Mouse (Mus musculus): ENCODE data around the gene H1f0. TPM values are rescaled to one million over a fixed set of nuclear protein-coding genes. Genes with fewer than 3 reads are reported as not detected.
A peak's percentile ranks its signal among the peaks of the same experiment; 100 is the strongest.

The H1f0 gene
- polyA plus RNA-seq, 1 experiment: 92.0 TPM

DNA sequence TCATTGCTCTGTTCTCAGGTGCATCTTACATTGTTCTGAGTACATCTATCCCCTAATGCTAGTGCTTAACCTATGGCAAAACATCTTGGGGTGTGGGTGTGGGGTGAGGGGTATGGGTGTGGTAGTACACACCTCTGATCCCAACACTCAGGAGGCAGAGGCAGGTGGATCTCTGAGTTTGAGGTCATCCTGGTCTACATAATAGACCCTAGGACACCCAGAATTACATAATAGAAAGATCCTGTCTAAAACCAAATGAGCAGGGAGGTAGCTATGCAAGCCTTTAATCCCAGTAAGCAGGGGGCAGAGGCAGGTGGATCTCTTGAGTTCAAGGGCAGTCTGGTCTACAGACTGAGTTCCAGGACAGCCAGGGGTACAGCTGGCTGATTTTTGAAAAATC lies 45.5 kb downstream of the H1f0 start:
- DNase-seq: no peak
- TF ChIP-seq POLR2A (IDR thresholded peaks at IDR 0.05; ENCODE audit: borderline replicate concordance, extremely low read depth, low read depth, low read length) (no peak), CTCF (IDR thresholded peaks at IDR 0.05; ENCODE audit: insufficient read depth, low read length) (no peak)
- Histone ChIP-seq H3K4me1 (ENCODE audit: control insufficient read depth, insufficient read depth, low read length) (peaks cover 5% of the 10 kb centered on the region), H3K4me3 (replicated peaks; ENCODE audit: extremely low read depth, low read depth, low read length) (no peak overlapping the region)

DNA sequence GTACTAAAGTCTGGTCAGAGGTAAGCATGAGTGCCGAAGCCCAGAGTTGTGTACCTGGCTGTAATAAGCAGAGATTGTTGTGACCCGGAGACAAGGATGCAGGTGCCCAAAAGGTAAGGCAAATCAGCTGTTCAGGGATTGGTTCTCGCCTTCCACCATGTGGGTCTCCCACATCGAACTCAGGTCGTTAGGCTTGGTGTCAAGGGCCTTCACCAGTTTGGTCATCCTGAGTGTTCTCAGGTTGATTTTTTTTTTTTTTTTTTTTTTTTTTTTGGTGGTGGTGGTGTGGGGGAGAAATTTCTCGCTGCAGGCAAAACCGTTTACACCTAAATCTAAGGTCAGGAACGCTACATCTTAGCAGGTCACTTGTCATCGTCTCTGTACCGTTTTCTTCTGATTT lies 46.2 kb downstream of the H1f0 start:
- 32% methylated on average over 10 of the region's 10 CpGs for WGBS
- H3K4me1 ChIP-seq (ENCODE audit: control insufficient read depth, insufficient read depth, low read length): peaks cover 5% of the 10 kb centered on the region
- peak overlapping the region; percentile 86 for H3K4me3 ChIP-seq (replicated peaks; ENCODE audit: extremely low read depth, low read depth, low read length)
- DNase-seq: no peak
- no peak for TF ChIP-seq POLR2A (IDR thresholded peaks at IDR 0.05; ENCODE audit: borderline replicate concordance, extremely low read depth, low read depth, low read length)
- TF ChIP-seq CTCF (IDR thresholded peaks at IDR 0.05; ENCODE audit: insufficient read depth, low read length): no peak

DNA sequence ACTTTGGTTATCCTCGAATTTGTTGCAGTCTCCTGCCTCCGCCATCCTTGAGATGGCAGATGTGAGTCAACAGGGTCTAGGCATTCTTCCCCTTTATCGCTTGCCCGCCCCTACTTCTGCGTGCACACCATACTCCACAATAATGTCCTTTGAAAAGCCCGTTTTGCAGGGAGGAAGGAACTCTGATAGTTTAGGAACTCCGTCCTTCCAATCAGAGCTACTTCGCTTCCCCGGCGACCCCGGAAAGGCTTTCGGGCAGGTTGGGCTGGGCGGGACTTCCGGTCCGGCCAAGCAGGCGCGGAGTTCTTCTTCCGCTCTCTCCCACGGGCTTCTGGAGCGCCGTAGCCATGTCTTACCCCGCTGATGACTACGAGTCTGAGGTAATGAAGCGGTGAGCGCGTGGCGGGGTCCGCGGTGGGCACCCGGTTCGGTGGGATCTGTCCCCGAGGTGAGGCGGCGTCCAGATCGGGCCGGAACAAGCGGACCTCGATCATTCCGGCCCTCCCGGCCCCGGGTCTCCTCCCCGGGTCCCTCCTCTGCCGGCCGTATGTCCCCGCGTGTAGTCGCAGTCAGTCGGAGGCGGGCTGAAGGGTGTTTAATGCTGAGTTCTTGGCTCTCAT lies 46.8 kb downstream of the H1f0 start, which contains the start of gene Eif3l:
Gene Eif3l, plus strand, starts transcription at position 267 of the 620 bp plus-strand sequence.
- under 1% methylated on average over 49 of the region's 49 CpGs for WGBS
- Histone ChIP-seq H3K4me1 (ENCODE audit: control insufficient read depth, insufficient read depth, low read length) (peaks cover 5% of the 10 kb centered on the region), H3K4me3 (replicated peaks; ENCODE audit: extremely low read depth, low read depth, low read length) (peak within 1 kb of the TSS; percentile 86)
- DNase-seq: peak; percentile 84
- peak; percentile 59; the same call in 1 of the 2 replicates for TF ChIP-seq POLR2A (IDR thresholded peaks at IDR 0.05; ENCODE audit: borderline replicate concordance, extremely low read depth, low read depth, low read length)
- no peak for TF ChIP-seq CTCF (IDR thresholded peaks at IDR 0.05; ENCODE audit: insufficient read depth, low read length)

DNA sequence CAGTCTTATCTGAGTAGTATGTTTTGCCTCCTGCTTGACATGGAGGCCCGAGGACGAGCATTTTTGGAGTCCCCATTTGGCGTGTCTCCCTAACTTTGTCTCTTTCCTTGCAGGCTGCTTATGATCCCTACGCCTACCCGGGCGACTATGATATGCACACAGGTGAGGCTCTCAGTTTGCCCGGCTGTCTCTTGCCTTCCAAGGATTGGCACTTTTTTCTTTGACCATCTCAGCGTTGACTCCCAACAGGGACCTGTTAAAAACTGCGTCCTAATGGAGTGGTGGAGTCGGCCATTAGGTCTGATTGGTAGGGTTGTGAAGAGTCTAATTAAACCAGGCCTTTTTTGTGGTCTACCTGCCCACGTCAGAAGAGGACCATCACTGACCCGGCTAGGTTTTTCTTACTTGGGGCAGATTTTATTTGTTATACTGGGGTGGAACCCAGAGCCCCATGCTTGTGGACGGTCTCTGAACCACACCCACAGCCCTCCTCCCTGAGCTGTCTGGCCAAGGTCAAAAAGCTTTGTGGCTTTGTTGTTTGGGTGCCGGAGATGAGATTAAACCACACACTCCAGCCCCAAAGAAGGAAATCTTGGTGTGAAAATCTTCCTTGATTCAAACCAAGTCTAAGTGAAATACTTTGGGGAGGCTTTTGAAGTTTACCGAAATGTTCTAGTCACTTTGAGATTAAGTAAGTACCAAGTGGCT lies 47.6 kb downstream of the H1f0 start:
- DNase-seq: no peak

DNA sequence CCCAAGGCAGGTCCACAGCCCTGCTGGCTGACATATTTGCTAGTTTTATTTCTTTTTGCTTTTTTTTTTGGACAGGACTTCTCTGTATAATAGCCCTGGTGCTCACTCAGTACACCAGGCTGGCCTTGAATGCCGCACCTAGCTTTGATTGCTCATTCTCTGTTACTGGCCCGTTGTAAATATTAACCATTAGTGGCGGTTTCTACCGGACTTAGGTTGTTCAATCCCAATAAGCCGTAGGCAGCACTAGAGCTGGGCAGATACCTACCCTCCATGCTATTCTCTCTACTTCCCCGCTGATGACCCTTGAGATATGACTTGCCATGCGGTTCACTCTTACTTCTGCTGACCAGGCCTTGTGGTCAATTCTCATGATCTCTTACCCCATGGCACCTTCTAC lies 51.3 kb downstream of the H1f0 start:
- Histone ChIP-seq H3K4me1 (ENCODE audit: control insufficient read depth, insufficient read depth, low read length) (peaks cover 5% of the 10 kb centered on the region), H3K4me3 (replicated peaks; ENCODE audit: extremely low read depth, low read depth, low read length) (no peak overlapping the region)
- 96% methylated on average over 7 of the region's 7 CpGs for WGBS
- DNase-seq: no peak
- TF ChIP-seq POLR2A (IDR thresholded peaks at IDR 0.05; ENCODE audit: borderline replicate concordance, extremely low read depth, low read depth, low read length) (no peak), CTCF (IDR thresholded peaks at IDR 0.05; ENCODE audit: insufficient read depth, low read length) (no peak)

More for the DNA sequence above, 47.6 kb downstream of the H1f0 start:
- TF ChIP-seq CTCF (IDR thresholded peaks at IDR 0.05; ENCODE audit: insufficient read depth, low read length): no peak
- no peak for TF ChIP-seq POLR2A (IDR thresholded peaks at IDR 0.05; ENCODE audit: borderline replicate concordance, extremely low read depth, low read depth, low read length)
- Histone ChIP-seq H3K4me3 (replicated peaks; ENCODE audit: extremely low read depth, low read depth, low read length) (peak overlapping the region; percentile 84), H3K4me1 (ENCODE audit: control insufficient read depth, insufficient read depth, low read length) (peaks cover 5% of the 10 kb centered on the region)
- WGBS: 25% methylated on average over 15 of the region's 15 CpGs

Other genes starting within 250 kb of the H1f0 start
- 61.5 and 73.5 TPM in 2 replicates for gene Card10, start 225.4 kb upstream of the H1f0 start, polyA plus RNA-seq (2012; rRNA removed)
- 221 and 277 TPM in 2 replicates for gene Cdc42ep1, start 185.8 kb upstream of the H1f0 start, polyA plus RNA-seq (2012; rRNA removed)
- 6.0 and 7.2 TPM in 2 replicates for gene Lgals2, start 172.9 kb upstream of the H1f0 start, polyA plus RNA-seq (2012; rRNA removed)
- 113 and 121 TPM in 2 replicates for gene Gga1, start 151.3 kb upstream of the H1f0 start, polyA plus RNA-seq (2012; rRNA removed)
- 0.04 TPM in 1 of 2 replicates, not detected in the other for gene Gm49510, start 128.8 kb upstream of the H1f0 start, polyA plus RNA-seq (2012; rRNA removed)
- 77.8 and 92.6 TPM in 2 replicates for gene Sh3bp1, start 128.7 kb upstream of the H1f0 start, polyA plus RNA-seq (2012; rRNA removed)
- gene Pdxp, start 114.5 kb upstream of the H1f0 start, polyA plus RNA-seq (2012; rRNA removed): 3.5 and 4.2 TPM in 2 replicates
- 250 and 251 TPM in 2 replicates for gene Lgals1, start 101.7 kb upstream of the H1f0 start, polyA plus RNA-seq (2012; rRNA removed)
- 15.2 and 16.4 TPM in 2 replicates for gene Nol12, start 93.5 kb upstream of the H1f0 start, polyA plus RNA-seq (2012; rRNA removed)
- 49.6 and 56.3 TPM in 2 replicates for gene Triobp, start 80.7 kb upstream of the H1f0 start, polyA plus RNA-seq (2012; rRNA removed)
- 1.3 and 1.8 TPM in 2 replicates for gene Galr3, start 13.4 kb downstream of the H1f0 start, polyA plus RNA-seq (2012; rRNA removed)
- gene Ankrd54, start 34.4 kb downstream of the H1f0 start, polyA plus RNA-seq (2012; rRNA removed): 60.7 and 67.3 TPM in 2 replicates
- gene Eif3l, start 46.7 kb downstream of the H1f0 start, polyA plus RNA-seq (2012; rRNA removed): 81.2 and 105 TPM in 2 replicates
- gene Micall1, start 80.4 kb downstream of the H1f0 start, polyA plus RNA-seq (2012; rRNA removed): 31.9 and 36.1 TPM in 2 replicates
- gene Polr2f, start 112.6 kb downstream of the H1f0 start, polyA plus RNA-seq (2012; rRNA removed): 35.2 and 38.9 TPM in 2 replicates
- 20.1 and 20.8 TPM in 2 replicates for gene 1700088E04Rik, start 112.8 kb downstream of the H1f0 start, polyA plus RNA-seq (2012; rRNA removed)
- gene Sox10, start 136.8 kb downstream of the H1f0 start, polyA plus RNA-seq (2012; rRNA removed): 1.4 and 3.6 TPM in 2 replicates
- 21.2 and 25.9 TPM in 2 replicates for gene Pick1, start 200.7 kb downstream of the H1f0 start, polyA plus RNA-seq (2012; rRNA removed)
- 0.11 and 0.22 TPM in 2 replicates for gene Gm49486, start 200.9 kb downstream of the H1f0 start, polyA plus RNA-seq (2012; rRNA removed)
- gene Slc16a8, start 226.3 kb downstream of the H1f0 start, polyA plus RNA-seq (2012; rRNA removed): 0.37 and 0.52 TPM in 2 replicates

Measured in lung, adult 2 months (tissue).